Comparison of ENCODE assay signal across 30 mouse cellular contexts in genomic region chr1:22664196-22664595, GRCm38 (mm10).
"Had no signal": no experiment of that assay in that cellular context is flagged by ENCODE, and none has a peak within 500 bp of the region (broad histone marks: within the 10 kb centered on the region; RNA-seq: fewer than 3 reads in every experiment).

No protein-coding gene starts in this region.

- H3K27ac ChIP-seq: limb, embryonic 10.5 days; limb, embryonic 12.5 days; limb, embryonic 13.5 days; limb, embryonic 15.5 days; liver, embryonic 12.5 days; liver, embryonic 13.5 days; liver, embryonic 14.5 days; liver, embryonic 15.5 days; lung, embryonic 15.5 days; macrophage; midbrain, embryonic 10.5 days; midbrain, embryonic 12.5 days; midbrain, embryonic 13.5 days; midbrain, embryonic 15.5 days; neural tube, embryonic 12.5 days had no signal

- H3K4me3 ChIP-seq: limb, embryonic 10.5 days; limb, embryonic 12.5 days; limb, embryonic 13.5 days; limb, embryonic 15.5 days; liver, embryonic 12.5 days; liver, embryonic 13.5 days; liver, embryonic 15.5 days; lung, embryonic 15.5 days; megakaryocyte, embryonic 14.5 days; midbrain, embryonic 10.5 days; midbrain, embryonic 12.5 days; midbrain, embryonic 13.5 days; midbrain, embryonic 15.5 days; myocyte; neural tube, embryonic 12.5 days had no signal

- DNase-seq: left cerebral cortex, postnatal 4 days; liver; liver, embryonic 13.5 days; liver, postnatal 0 days; lung, adult 18-20 months; lung, adult 2 months; lung, embryonic 14.5 days; lung, postnatal 10 days; lung, postnatal 14 days; lung, postnatal 36 days; lung, postnatal 4 days; midbrain, embryonic 14.5 days had no signal

- ATAC-seq: liver, embryonic 12.5 days; liver, postnatal 0 days; lung, postnatal 0 days; midbrain, embryonic 13.5 days; midbrain, embryonic 15.5 days; midbrain, embryonic 16.5 days had no signal
